Mouse (Mus musculus): ENCODE measurements around the gene P2rx3.

Gene P2rx3

GRCm38 (mm10) chr2:85013826-85014587, 23.3 kb downstream of the P2rx3 start:
- ChIA-PET POLR2A (interaction anchor here in 2 of 4 experiments (0.7 to 1.1 kb wide), 2 partner anchors 33 to 54 kb away, joined by 3 read pairs; partner anchors contain the start of gene Tnks1bp1 (in 1 of the 2)), CTCF (interaction anchor here in 1 of 4 experiments (1.0 kb wide), 1 partner anchor 10 kb away, joined by 3 read pairs; no protein-coding TSS in a partner anchor)

- CTCF ChIA-PET: interaction anchor here (0.6 to 1.5 kb wide), 6 partner anchors 9 to 491 kb away, joined by 3 to 18 read pairs (median 6); no protein-coding TSS in a partner anchor
- POLR2A ChIA-PET: interaction anchor here (0.5 to 1.1 kb wide), 5 partner anchors 10 to 487 kb away, joined by 3 to 9 read pairs (median 5); partner anchors contain the start of genes P2rx3 (in 1 of the 4) and Ssrp1 (in 1 of the 4)
These were observed 24.6 kb downstream of the P2rx3 start for GRCm38 (mm10) chr2:85012679-85013078.

GRCm38 (mm10) chr2:85011906-85012604, 25.2 kb downstream of the P2rx3 start:
- CTCF ChIA-PET: interaction anchor here in 3 of 4 experiments (0.6 to 1.5 kb wide), 4 partner anchors 10 to 250 kb away, joined by 3 to 7 read pairs (median 4); no protein-coding TSS in a partner anchor
- POLR2A ChIA-PET: interaction anchor here (0.5 to 1.1 kb wide), 5 partner anchors 10 to 486 kb away, joined by 3 to 9 read pairs (median 5); partner anchors contain the start of genes P2rx3 (in 1 of the 4) and Ssrp1 (in 1 of the 4)

- ChIA-PET CTCF (interaction anchor here (0.7 to 3.6 kb wide), 7 partner anchors 10 to 212 kb away, joined by 3 to 27 read pairs (median 3); no protein-coding TSS in a partner anchor), POLR2A (interaction anchor here in 1 of 4 experiments (1.7 kb wide), 1 partner anchor 11 kb away, joined by 3 read pairs; no protein-coding TSS in a partner anchor)
These were observed 28.1 kb downstream of the P2rx3 start for GRCm38 (mm10) chr2:85009212-85009611.

- CTCF ChIA-PET: interaction anchor here (0.5 to 3.6 kb wide), 35 partner anchors 8 to 553 kb away, joined by 3 to 27 read pairs (median 4); partner anchors contain the start of gene Smtnl1 (in 1 of the 4)
- POLR2A ChIA-PET: interaction anchor here in 2 of 4 experiments (0.6 to 0.9 kb wide), 3 partner anchors 11 to 69 kb away, joined by 3 to 5 read pairs (median 4); partner anchors contain the start of gene Tnks1bp1 (in 1 of the 2)
These were observed 29.5 kb downstream of the P2rx3 start for GRCm38 (mm10) chr2:85007729-85008128.

- POLR2A ChIA-PET: interaction anchor here in 1 of 4 experiments (0.7 to 1.1 kb wide), 2 partner anchors 13 to 69 kb away, joined by 3 read pairs; no protein-coding TSS in a partner anchor
- CTCF ChIA-PET: interaction anchor here (0.6 to 3.6 kb wide), 12 partner anchors 11 to 940 kb away, joined by 3 to 27 read pairs (median 5); partner anchors contain the start of gene Smtnl1 (in 1 of the 4)
These were observed 30.7 kb downstream of the P2rx3 start for GRCm38 (mm10) chr2:85006600-85006999.

- ChIA-PET POLR2A (no interaction called here), CTCF (no interaction called here)
These were observed 32.9 kb downstream of the P2rx3 start for GRCm38 (mm10) chr2:85004341-85004740.

GRCm38 (mm10) chr2:85002575-85002974, 34.7 kb downstream of the P2rx3 start:
- CTCF ChIA-PET: interaction anchor here in 3 of 4 experiments (0.7 to 2.0 kb wide), 4 partner anchors 20 to 152 kb away, joined by 3 to 11 read pairs (median 4); partner anchors contain the start of gene Ssrp1 (in 1 of the 3)
- POLR2A ChIA-PET: interaction anchor here in 2 of 4 experiments (0.7 to 1.6 kb wide), 5 partner anchors 10 to 166 kb away, joined by 3 to 6 read pairs (median 3); partner anchors contain the start of genes P2rx3 (in 1 of the 2), Ssrp1 (in 1 of the 2) and Tnks1bp1 (in 1 of the 2)

- CTCF ChIA-PET: interaction anchor here in 2 of 4 experiments (0.8 to 1.6 kb wide), 2 partner anchors 35 to 113 kb away, joined by 5 to 6 read pairs; partner anchors contain the start of gene Ssrp1 (in 1 of the 2)
These were observed 35.8 kb downstream of the P2rx3 start for GRCm38 (mm10) chr2:85001497-85001896.

GRCm38 (mm10) chr2:84999486-85000181, 37.6 kb downstream of the P2rx3 start:
- POLR2A ChIA-PET: interaction anchor here in 2 of 4 experiments (0.6 to 1.6 kb wide), 4 partner anchors 33 to 257 kb away, joined by 3 to 5 read pairs (median 3); partner anchors contain the start of genes P2rx3 (in 1 of the 2), Slc43a3 (in 1 of the 2) and Ssrp1 (in 1 of the 2)
- CTCF ChIA-PET: interaction anchor here in 2 of 4 experiments (1.0 to 1.7 kb wide), 4 partner anchors 8 to 129 kb away, joined by 3 to 7 read pairs (median 3); no protein-coding TSS in a partner anchor

More at GRCm38 (mm10) chr2:85001497-85001896, 35.8 kb downstream of the P2rx3 start:
- POLR2A ChIA-PET: interaction anchor here in 3 of 4 experiments (0.6 to 1.6 kb wide), 6 partner anchors 20 to 471 kb away, joined by 3 to 7 read pairs (median 3); partner anchors contain the start of genes P2rx3 (in 1 of the 3), Ssrp1 (in 1 of the 3) and Tnks1bp1 (in 1 of the 3)

GRCm38 (mm10) chr2:84996376-84996775, 40.9 kb downstream of the P2rx3 start:
- CTCF ChIA-PET: interaction anchor here in 1 of 4 experiments (1.2 kb wide), 1 partner anchor 11 kb away, joined by 4 read pairs; no protein-coding TSS in a partner anchor

GRCm38 (mm10) chr2:84987930-84988329, 49.3 kb downstream of the P2rx3 start, which contains the start of gene Prg3:
Prg3 (plus strand) TSS chr2:84988215.
- CTCF ChIA-PET: interaction anchor here in 1 of 4 experiments (0.6 kb wide), 1 partner anchor 123 kb away, joined by 4 read pairs; no protein-coding TSS in a partner anchor
- POLR2A ChIA-PET: no interaction called here

More at GRCm38 (mm10) chr2:84996376-84996775, 40.9 kb downstream of the P2rx3 start:
- POLR2A ChIA-PET: interaction anchor here in 1 of 4 experiments (0.6 kb wide), 1 partner anchor 108 kb away, joined by 3 read pairs; no protein-coding TSS in a partner anchor

- ChIA-PET CTCF (interaction anchor here in 1 of 4 experiments (0.6 kb wide), 1 partner anchor 51 kb away, joined by 7 read pairs; no protein-coding TSS in a partner anchor), POLR2A (no interaction called here)
These were observed 57.1 kb downstream of the P2rx3 start, which contains the start of gene Prg2 for GRCm38 (mm10) chr2:84980188-84980587. Prg2 (plus strand) TSS chr2:84980461.

- POLR2A ChIA-PET: no interaction called here
These were observed 61.7 kb downstream of the P2rx3 start for GRCm38 (mm10) chr2:84975580-84975979.

GRCm38 (mm10) chr2:84967318-84967991, 69.8 kb downstream of the P2rx3 start:
- ChIA-PET CTCF (interaction anchor here in 1 of 4 experiments (0.9 kb wide), 1 partner anchor 11 kb away, joined by 3 read pairs; no protein-coding TSS in a partner anchor), POLR2A (no interaction called here)

More at GRCm38 (mm10) chr2:84975580-84975979, 61.7 kb downstream of the P2rx3 start:
- CTCF ChIA-PET: no interaction called here
